Mouse (Mus musculus) lung, adult 2 months (tissue): ENCODE measurements at regions not wholly inside any gene's neighbourhood (a gene's known extent, or its start where the extent isn't known, plus 50 kb on each side); places are given as distances from the start of the nearest gene placed in this dataset.

Source experiments
- CTCF ChIP-seq: fragments of 200-500 bp; IDR thresholded peaks from 2 replicates; pipeline ENCODE4 v1.5.1; 2011; ENCODE audit warnings: mild to moderate bottlenecking, low read length, control low read depth; ENCODE audit not compliant: insufficient read depth
- POLR2A ChIP-seq: fragments of 200-500 bp; IDR thresholded peaks from 2 replicates; pipeline ENCODE4 v1.6.1; 2011; ENCODE audit warnings: low read depth, mild to moderate bottlenecking, control low read depth, low read length, borderline replicate concordance; ENCODE audit errors: extremely low read depth

DNA sequence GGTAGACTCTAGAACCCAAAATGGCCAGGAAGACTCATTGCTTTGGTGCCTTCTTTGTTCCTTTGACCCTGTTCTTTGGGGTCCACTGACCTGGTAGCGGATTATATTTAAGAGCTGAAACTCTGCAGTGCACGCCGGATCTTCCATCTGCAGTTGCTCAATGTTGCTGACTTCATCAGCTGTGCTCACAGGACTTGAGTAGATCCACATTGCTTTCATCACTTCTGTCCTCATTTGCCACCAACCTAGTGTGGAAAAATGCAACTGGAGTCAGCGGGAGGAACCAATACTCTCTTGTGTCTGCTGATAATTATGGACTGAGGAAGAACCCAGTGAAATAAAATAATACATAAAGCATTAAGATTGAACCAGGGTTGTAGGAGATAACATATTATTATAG is 522.6 kb downstream of the Insc start:
- TF ChIP-seq POLR2A = no peak
- no peak for TF ChIP-seq CTCF
